Mouse (Mus musculus) lung, embryonic 15.5 days (tissue): ENCODE measurements around the gene Efcab2. TPM values are rescaled to one million over a fixed set of nuclear protein-coding genes. Genes with fewer than 3 reads are reported as not detected.
A peak's percentile ranks its signal among the peaks of the same experiment; 100 is the strongest.
"Not testable (repeated sequence)": the region's sequence is repeated elsewhere in the genome, so short reads cannot be mapped to it uniquely, and the experiment has no call there.

ENCODE experiments used
- ATAC-seq: fragments of 200-750 bp; cut with Nextera tagmentation; 2 replicates; pipeline ENCODE4 v1.8.0; 2017; ENCODE audit warnings: moderate number of reproducible peaks, borderline replicate concordance; ENCODE audit not compliant: low FRiP score, low TSS enrichment; ENCODE audit errors: extremely low read depth
- H3K27ac ChIP-seq: fragments of 300-500 bp; sonication (generic); 2 replicates; pipeline ENCODE4 v1.5.1; 2015; ENCODE audit warnings: moderate library complexity, mild to moderate bottlenecking, inconsistent platforms
- H3K27me3 ChIP-seq: fragments of 300-500 bp; sonication (generic); 2 replicates; pipeline ENCODE4 v1.6.1; 2015; ENCODE audit warnings: inconsistent platforms
- H3K36me3 ChIP-seq: fragments of 300-500 bp; sonication (generic); 2 replicates; pipeline ENCODE4 v1.6.1; 2015; ENCODE audit warnings: inconsistent platforms
- H3K4me1 ChIP-seq: fragments of 300-500 bp; sonication (generic); 2 replicates; pipeline ENCODE4 v1.6.1; 2015; ENCODE audit warnings: inconsistent platforms
- H3K4me2 ChIP-seq: fragments of 300-500 bp; sonication (generic); 2 replicates; pipeline ENCODE4 v1.6.1; 2015; ENCODE audit warnings: inconsistent platforms, mild to moderate bottlenecking, moderate library complexity
- H3K4me3 ChIP-seq: fragments of 300-500 bp; sonication (generic); 2 replicates; pipeline ENCODE4 v1.5.1; 2015; ENCODE audit warnings: mild to moderate bottlenecking, inconsistent platforms
- H3K9ac ChIP-seq: fragments of 300-500 bp; sonication (generic); 2 replicates; pipeline ENCODE4 v1.6.1; 2015; ENCODE audit warnings: inconsistent platforms
- H3K9me3 ChIP-seq: fragments of 300-500 bp; sonication (generic); 2 replicates; pipeline ENCODE4 v1.6.1; 2016; ENCODE audit warnings: inconsistent platforms
- WGBS: fragments of 180-500 bp; shearing (Covaris S2); methylation state at CpG from one replicate; pipeline ENCODE4 v1.1.7; 2015; 5-methylcytosine and 5-hydroxymethylcytosine counted together
- polyA plus RNA-seq: library from polyadenylated mRNA; unstranded; fragments of >200 nt; fragmentation: Nextera tagmentation; extraction: Ambion mirVana; gene quantifications from 2 replicates; pipeline ENCODE4 v1.2.1, GENCODE M21; 2015

Efcab2 gene
- polyA plus RNA-seq, 1 experiment from 2014 or later = 6.1 TPM

DNA sequence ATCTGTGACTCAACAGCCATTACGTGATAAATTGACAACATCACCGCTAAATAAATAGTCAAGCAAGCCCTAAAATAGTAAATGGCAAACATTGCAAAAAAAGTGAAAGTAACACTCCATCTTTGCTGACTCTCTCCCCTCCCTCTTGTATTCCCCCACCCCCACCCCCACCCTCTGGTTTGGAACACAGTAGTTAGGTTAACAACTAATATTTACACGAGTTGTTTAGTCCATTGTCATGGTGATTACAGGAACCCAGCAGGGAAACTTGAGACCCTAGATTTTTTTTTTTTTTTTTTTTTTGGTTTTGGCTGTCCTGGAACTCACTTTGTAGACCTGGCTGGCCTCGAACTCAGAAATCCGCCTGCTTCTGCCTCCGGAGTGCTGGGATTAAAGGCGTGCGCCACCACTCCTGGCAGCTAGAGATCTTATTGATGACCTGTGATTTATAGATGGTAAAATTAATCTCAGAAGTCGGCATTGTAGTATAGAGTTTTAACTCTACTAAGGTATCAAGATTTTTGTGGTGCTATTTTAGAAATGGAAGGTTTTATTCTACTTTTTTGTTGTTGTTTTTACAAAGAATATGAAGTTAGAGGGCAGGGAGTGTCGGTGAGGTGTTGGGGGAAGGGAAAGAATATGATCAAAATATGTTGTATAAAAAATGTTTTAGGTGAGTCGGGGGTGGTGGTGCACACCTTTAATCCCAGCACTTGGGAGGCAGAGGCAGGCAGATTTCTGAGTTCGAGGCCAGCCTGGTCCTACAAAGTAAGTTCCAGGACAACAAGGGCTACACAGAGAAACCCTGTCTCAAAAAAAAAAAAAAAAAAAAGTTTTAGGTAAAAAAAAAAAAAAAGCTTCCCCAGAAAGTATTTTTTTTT lies 1.1 kb downstream of the Efcab2 start:
- WGBS = 59% methylated on average over 12 of the region's 12 CpGs
- H3K4me3 ChIP-seq = peak overlapping the region; percentile 50

GRCm38 (mm10) chr1:178407651-178408050 lies 1.8 kb downstream of the Efcab2 start:
- no peak for ATAC-seq
- Histone ChIP-seq H3K27ac (no peak overlapping the region), H3K9ac (no peak overlapping the region), H3K4me1 (no peaks in the 10 kb centered on the region), H3K4me2 (no peak overlapping the region), H3K36me3 (no peaks in the 10 kb centered on the region), H3K27me3 (no peaks in the 10 kb centered on the region), H3K9me3 (no peaks in the 10 kb centered on the region), H3K4me3 (no peak overlapping the region)
- WGBS = 63% methylated on average over 2 of the region's 2 CpGs

More for the DNA sequence above, 1.1 kb downstream of the Efcab2 start:
- Histone ChIP-seq H3K9me3 (no peaks in the 10 kb centered on the region), H3K27me3 (no peaks in the 10 kb centered on the region), H3K4me1 (no peaks in the 10 kb centered on the region), H3K36me3 (no peaks in the 10 kb centered on the region), H3K9ac (peak overlapping the region; percentile 73), H3K27ac (peak overlapping the region; percentile 99), H3K4me2 (peak overlapping the region; percentile 69)
- no peak for ATAC-seq

GRCm38 (mm10) chr1:178408901-178409361 lies 3.0 kb downstream of the Efcab2 start:
- ATAC-seq = no peak
- peak overlapping the region; percentile 38 for H3K27ac ChIP-seq
- no peak overlapping the region for H3K9ac ChIP-seq
- no peaks in the 10 kb centered on the region for H3K27me3 ChIP-seq
- H3K36me3 ChIP-seq = no peaks in the 10 kb centered on the region
- H3K4me1 ChIP-seq = no peaks in the 10 kb centered on the region
- H3K4me3 ChIP-seq = no peak overlapping the region
- H3K9me3 ChIP-seq = no peaks in the 10 kb centered on the region
- no peak overlapping the region for H3K4me2 ChIP-seq
- 33% methylated on average over 4 of the region's 4 CpGs for WGBS

GRCm38 (mm10) chr1:178413367-178413766 lies 7.5 kb downstream of the Efcab2 start:
- 89% methylated on average over 2 of the region's 2 CpGs for WGBS
- H3K9ac ChIP-seq, H3K4me1 ChIP-seq, H3K36me3 ChIP-seq, H3K4me3 ChIP-seq, H3K27me3 ChIP-seq, H3K27ac ChIP-seq, H3K4me2 ChIP-seq, ATAC-seq, H3K9me3 ChIP-seq: not testable (repeated sequence)

- no peaks in the 10 kb centered on the region for H3K27me3 ChIP-seq
- no peaks in the 10 kb centered on the region for H3K9me3 ChIP-seq
- WGBS = 91% methylated on average over 2 of the region's 2 CpGs
- H3K4me3 ChIP-seq = no peak overlapping the region
- ATAC-seq = no peak
- H3K27ac ChIP-seq = no peak overlapping the region
- no peak overlapping the region for H3K9ac ChIP-seq
- H3K4me1 ChIP-seq = no peaks in the 10 kb centered on the region
- H3K4me2 ChIP-seq = no peak overlapping the region
- no peaks in the 10 kb centered on the region for H3K36me3 ChIP-seq
Observed at GRCm38 (mm10) chr1:178419608-178420007, 13.7 kb downstream of the Efcab2 start.

DNA sequence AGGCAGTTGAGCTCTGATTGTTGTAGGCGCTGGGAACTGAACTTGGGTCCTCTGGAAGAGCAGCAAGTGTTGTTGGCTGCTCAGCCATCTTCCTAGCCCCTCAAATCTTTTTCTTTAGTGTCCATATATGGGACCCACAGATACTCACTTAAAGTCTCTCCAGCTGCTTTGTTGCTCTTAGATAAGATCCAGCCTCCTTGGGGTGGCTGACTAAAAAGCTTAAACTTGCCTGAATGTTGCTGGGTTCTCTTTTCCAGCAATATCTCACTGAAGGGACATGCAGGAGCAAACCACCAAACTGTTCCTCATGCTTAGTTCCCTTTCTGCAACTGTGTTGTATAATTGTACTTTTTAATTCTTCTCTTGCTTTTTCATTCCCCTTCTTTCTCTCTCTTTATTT lies 17.8 kb downstream of the Efcab2 start:
- Histone ChIP-seq H3K4me2 (no peak overlapping the region), H3K9ac (no peak overlapping the region), H3K27ac (no peak overlapping the region), H3K27me3 (no peaks in the 10 kb centered on the region), H3K4me3 (no peak overlapping the region), H3K9me3 (no peaks in the 10 kb centered on the region), H3K36me3 (no peaks in the 10 kb centered on the region), H3K4me1 (no peaks in the 10 kb centered on the region)
- 97% methylated on average over 1 of the region's 1 CpGs for WGBS
- ATAC-seq = no peak

- Histone ChIP-seq H3K4me3 (no peak overlapping the region), H3K9me3 (no peaks in the 10 kb centered on the region), H3K9ac (no peak overlapping the region), H3K36me3 (no peaks in the 10 kb centered on the region), H3K27ac (no peak overlapping the region), H3K27me3 (no peaks in the 10 kb centered on the region), H3K4me2 (no peak overlapping the region), H3K4me1 (no peaks in the 10 kb centered on the region)
- no peak for ATAC-seq
- WGBS = 79% methylated on average over 4 of the region's 4 CpGs
Observed at GRCm38 (mm10) chr1:178431619-178432444, 25.9 kb downstream of the Efcab2 start.

DNA sequence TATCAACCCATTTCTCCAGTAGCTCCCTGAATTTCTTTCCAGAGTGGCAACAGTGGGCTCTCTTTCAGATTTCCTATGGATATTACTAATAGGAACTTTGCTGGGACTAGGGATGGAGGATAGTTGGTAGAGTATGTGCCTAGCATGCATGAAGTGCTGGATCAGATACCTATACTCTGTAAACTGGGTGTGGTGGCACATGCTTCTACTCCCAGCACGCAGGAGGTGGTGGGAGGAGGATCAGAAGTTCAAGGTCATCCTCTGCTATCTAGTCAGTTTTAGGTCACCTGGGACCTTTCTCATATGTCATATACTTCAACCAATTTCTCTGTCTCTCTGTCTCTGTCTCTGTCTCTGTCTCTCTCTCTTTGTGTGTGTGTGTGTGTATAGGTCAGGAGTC lies 27.7 kb downstream of the Efcab2 start:
- ATAC-seq = no peak
- 85% methylated on average over 1 of the region's 1 CpGs for WGBS
- H3K4me3 ChIP-seq = no peak overlapping the region
- no peak overlapping the region for H3K27ac ChIP-seq
- H3K27me3 ChIP-seq = no peaks in the 10 kb centered on the region
- H3K4me1 ChIP-seq = no peaks in the 10 kb centered on the region
- H3K36me3 ChIP-seq = no peaks in the 10 kb centered on the region
- H3K4me2 ChIP-seq = no peak overlapping the region
- no peaks in the 10 kb centered on the region for H3K9me3 ChIP-seq
- H3K9ac ChIP-seq = no peak overlapping the region

GRCm38 (mm10) chr1:178444407-178444806 lies 38.5 kb downstream of the Efcab2 start:
- Histone ChIP-seq H3K27ac (no peak overlapping the region), H3K4me3 (no peak overlapping the region), H3K27me3 (no peaks in the 10 kb centered on the region), H3K9me3 (no peaks in the 10 kb centered on the region), H3K4me2 (no peak overlapping the region), H3K9ac (no peak overlapping the region), H3K4me1 (no peaks in the 10 kb centered on the region), H3K36me3 (no peaks in the 10 kb centered on the region)
- 26% methylated on average over 3 of the region's 3 CpGs for WGBS
- no peak for ATAC-seq

DNA sequence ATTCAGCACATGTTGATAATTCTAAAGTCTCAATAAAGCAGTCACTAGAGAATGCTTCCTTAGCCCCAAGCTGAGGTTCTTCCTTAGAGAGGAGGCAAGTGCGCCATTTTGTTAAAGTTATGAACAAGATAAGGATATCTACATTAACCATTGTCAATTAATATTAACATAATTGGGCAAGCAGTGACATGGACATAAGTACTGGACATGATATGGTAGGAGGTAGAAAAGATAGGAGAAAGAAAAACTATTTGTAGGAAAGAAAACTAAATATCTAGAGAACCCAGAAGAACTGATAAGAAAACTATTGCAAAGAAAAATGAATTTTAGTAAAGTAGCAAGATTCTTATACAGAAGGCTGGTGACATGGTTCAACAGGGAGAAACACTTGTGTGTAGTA lies 41.2 kb downstream of the Efcab2 start:
- whole genome bisulfite sequencing = 85% methylated on average over 1 of the region's 1 CpGs
- ATAC-seq = no peak

DNA sequence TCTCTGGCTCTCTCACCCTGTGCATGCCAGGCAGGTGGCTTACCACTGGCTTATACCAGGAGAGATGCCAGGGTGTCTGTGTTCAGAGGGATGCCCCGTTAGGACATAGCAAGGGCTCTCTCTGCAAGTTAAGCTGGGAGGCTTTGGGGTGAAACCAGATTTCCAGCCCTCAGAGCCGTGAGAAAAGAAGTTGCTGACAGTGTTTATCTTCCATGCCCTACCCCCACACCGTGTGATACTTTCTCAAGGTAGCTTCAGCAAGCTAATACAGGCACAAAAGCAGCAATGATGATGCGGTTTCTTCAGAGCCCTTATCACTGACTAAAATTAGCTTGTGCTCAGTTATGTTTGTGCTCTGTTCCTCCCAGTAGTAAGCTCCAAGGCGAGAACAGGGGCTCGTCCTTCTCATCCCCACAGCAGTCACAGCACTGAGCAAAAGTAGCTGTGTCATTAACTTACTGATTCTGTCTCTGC lies 42.4 kb downstream of the Efcab2 start:
- Histone ChIP-seq H3K36me3 (no peaks in the 10 kb centered on the region), H3K4me2 (no peak overlapping the region), H3K4me1 (no peaks in the 10 kb centered on the region), H3K27me3 (no peaks in the 10 kb centered on the region), H3K27ac (no peak overlapping the region), H3K4me3 (no peak overlapping the region), H3K9ac (no peak overlapping the region), H3K9me3 (no peaks in the 10 kb centered on the region)
- ATAC-seq = no peak
- 37% methylated on average over 6 of the region's 6 CpGs for WGBS

More for the DNA sequence above, 41.2 kb downstream of the Efcab2 start:
- Histone ChIP-seq H3K4me3 (no peak overlapping the region), H3K27ac (no peak overlapping the region), H3K4me2 (no peak overlapping the region), H3K36me3 (no peaks in the 10 kb centered on the region), H3K9ac (no peak overlapping the region), H3K9me3 (no peaks in the 10 kb centered on the region), H3K27me3 (no peaks in the 10 kb centered on the region), H3K4me1 (no peaks in the 10 kb centered on the region)

GRCm38 (mm10) chr1:178449172-178449571 lies 43.3 kb downstream of the Efcab2 start:
- ATAC-seq = no peak; the same call in 1 of the 2 replicates
- Histone ChIP-seq H3K27ac (no peak overlapping the region), H3K27me3 (no peaks in the 10 kb centered on the region), H3K9me3 (no peaks in the 10 kb centered on the region), H3K9ac (no peak overlapping the region), H3K36me3 (no peaks in the 10 kb centered on the region), H3K4me1 (no peaks in the 10 kb centered on the region), H3K4me3 (no peak overlapping the region), H3K4me2 (no peak overlapping the region)
- WGBS = 16% methylated on average over 3 of the region's 3 CpGs
